Comparison of ENCODE assay signal across 8 mouse cellular contexts in the genomic region with DNA sequence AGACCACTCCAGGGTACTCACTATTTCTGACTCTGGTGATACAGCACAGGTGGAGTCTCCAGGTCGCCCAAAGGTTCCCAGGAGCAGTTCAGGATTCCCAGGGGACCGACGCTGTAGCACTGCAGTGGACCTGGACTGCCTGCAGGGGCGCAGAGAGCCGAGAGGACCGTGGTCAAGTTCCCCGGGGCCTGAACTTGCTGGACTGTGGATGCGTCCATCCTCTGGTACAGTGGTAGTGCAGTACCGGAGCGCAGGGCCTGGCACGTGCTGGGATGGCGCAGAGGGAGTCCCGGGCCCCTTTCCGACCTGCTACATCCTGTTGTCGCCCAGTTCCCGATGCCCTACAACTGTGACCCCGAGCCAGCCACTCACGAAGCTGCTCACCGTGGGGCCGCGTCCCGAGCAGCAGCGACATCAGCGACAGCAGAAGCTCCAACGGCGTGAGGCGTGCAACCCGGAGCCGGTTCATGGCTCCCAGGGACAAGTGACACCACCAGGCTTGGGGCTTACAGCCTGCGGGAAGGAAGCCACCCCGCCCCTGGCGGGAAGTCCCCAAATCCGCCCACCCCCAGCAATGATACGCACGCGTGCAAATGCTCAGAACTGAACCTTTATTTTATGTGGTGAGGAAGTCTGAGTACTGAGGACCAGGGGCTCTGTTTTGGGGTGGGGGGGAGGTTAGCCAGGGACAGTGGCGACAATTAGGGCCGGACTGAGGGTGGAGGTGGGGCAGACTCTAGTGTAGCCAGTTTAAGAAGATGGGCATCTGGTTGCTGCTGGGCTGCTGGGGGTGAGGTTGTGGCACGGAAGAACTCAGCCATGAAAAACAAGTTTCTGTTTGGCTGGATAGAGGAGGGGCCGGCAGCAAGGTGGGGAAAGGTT. TPM values are rescaled to one million over a fixed set of nuclear protein-coding genes. Genes with fewer than 3 reads are reported as not detected.
A peak's percentile ranks its signal among the peaks of the same experiment; 100 is the strongest.
DNase-seq lines count a peak whose midpoint lies in the region; ATAC-seq and TF ChIP-seq lines count a peak whose summit lies in the region.

Gene Il27ra, minus strand, starts transcription at position 524 of the 882 bp plus-strand sequence.

- 3% methylated on average over 40 of the region's 40 CpGs for WGBS in forebrain, embryonic 16.5 days
- WGBS in hindbrain, embryonic 10.5 days, result 4% methylated on average over 40 of the region's 40 CpGs

- peak; percentile 53 to 68 (median 57) for TF ChIP-seq CTCF in MEL (IDR thresholded peaks at IDR 0.05 in 2 of 3, conservative IDR thresholded peaks at IDR 0.05 in 1 of 3; ENCODE audit: control insufficient read depth in 1 of 3, insufficient read depth in 1 of 3, low read depth in 2 of 3, low read length in 3 of 3, poor library complexity in 1 of 3, severe bottlenecking in 1 of 3)

- TF ChIP-seq RAD21 in MEL (IDR thresholded peaks at IDR 0.05; ENCODE audit: low read depth, low read length), result no peak

- H3K79me2 ChIP-seq in MEL (ENCODE audit: control insufficient read depth, insufficient read depth, low read length, poor library complexity), result peaks cover 16% of the 10 kb centered on the region

- TF ChIP-seq EP300 in MEL (IDR thresholded peaks at IDR 0.05; ENCODE audit: low read depth in 1 of 2, low read length in 2 of 2), result no peak

- H3K9me3 ChIP-seq in MEL (replicated peaks; ENCODE audit: insufficient read depth, low read length), result no peaks in the 10 kb centered on the region
- H3K9me3 ChIP-seq in forebrain, embryonic 16.5 days (ENCODE audit: control insufficient read depth, low read length), result no peaks in the 10 kb centered on the region
- no peaks in the 10 kb centered on the region for H3K9me3 ChIP-seq in hindbrain, embryonic 10.5 days

- ATAC-seq in forebrain, embryonic 16.5 days, result peak; percentile 47; the same call in 1 of the 2 replicates
- peak; percentile 74 for ATAC-seq in megakaryocyte-erythroid progenitor cell, adult 5-6 weeks (replicated peaks; ENCODE audit: low FRiP score, low TSS enrichment, poor library complexity, severe bottlenecking)

- intact Hi-C loops in left cerebral cortex, postnatal 25 days (cut with DNase I), result loop anchor here (5.0 kb wide), 1 partner anchor 315 kb away; no protein-coding TSS in a partner anchor

- H3K36me3 ChIP-seq in MEL (ENCODE audit: control insufficient read depth in 1 of 2, insufficient read depth in 2 of 2, low read length in 2 of 2), result peaks cover 3 to 4% of the 10 kb centered on the region in 2 experiments; a peak in 3 of 4 replicates
- H3K36me3 ChIP-seq in forebrain, embryonic 16.5 days (ENCODE audit: control insufficient read depth, insufficient read depth), result no peaks in the 10 kb centered on the region
- H3K36me3 ChIP-seq in hindbrain, embryonic 10.5 days, result no peaks in the 10 kb centered on the region

- H3K4me1 ChIP-seq in MEL (ENCODE audit: control insufficient read depth in 1 of 2, insufficient read depth in 2 of 2, low read length in 2 of 2), result peaks cover 0 to 19% of the 10 kb centered on the region in 2 experiments; a peak in 3 of 4 replicates
- peaks cover 16% of the 10 kb centered on the region for H3K4me1 ChIP-seq in forebrain, embryonic 16.5 days (replicated peaks; ENCODE audit: control insufficient read depth, insufficient read depth, low read length)
- H3K4me1 ChIP-seq in hindbrain, embryonic 10.5 days (replicated peaks), result peaks cover 28% of the 10 kb centered on the region

- DNase-seq in MEL (ENCODE audit: low read depth, low spot score), result peak; percentile 89
- DNase-seq in adrenal gland, postnatal 36 days, result peak; percentile 77 to 85
- DNase-seq in hindbrain, embryonic 10.5 days (ENCODE audit: low spot score), result peak; percentile 74
- peak; percentile 8 to 10 for DNase-seq in left cerebral cortex, postnatal 25 days (ENCODE audit: low spot score in 2 of 2)
- DNase-seq in right cerebral cortex, postnatal 4 days, result peak; percentile 47
- DNase-seq in adipocyte (ENCODE audit: low spot score), result no peak

- peak within 1 kb of the TSS; percentile 47 for H3K27ac ChIP-seq in MEL (ENCODE audit: control insufficient read depth, low read depth, low read length)
- no peak within 1 kb of the TSS for H3K27ac ChIP-seq in forebrain, embryonic 16.5 days (ENCODE audit: low read length)
- peak within 1 kb of the TSS; percentile 26; the same call in 1 of the 2 replicates for H3K27ac ChIP-seq in hindbrain, embryonic 10.5 days

- H3K4me2 ChIP-seq in forebrain, embryonic 16.5 days (ENCODE audit: low read length), result peak within 1 kb of the TSS; percentile 58

- peak; percentile 85 to 86 for TF ChIP-seq POLR2A in MEL (IDR thresholded peaks at IDR 0.05; ENCODE audit: control insufficient read depth in 1 of 2, insufficient read depth in 1 of 2, low read depth in 1 of 2, low read length in 2 of 2, poor library complexity in 1 of 2)

- peak within 1 kb of the TSS; percentile 87 to 89 for H3K4me3 ChIP-seq in MEL (ENCODE audit: control insufficient read depth in 1 of 2, insufficient read depth in 1 of 2, low read depth in 2 of 2, low read length in 2 of 2)
- peak within 1 kb of the TSS; percentile 36 for H3K4me3 ChIP-seq in forebrain, embryonic 16.5 days (replicated peaks; ENCODE audit: low read length)
- H3K4me3 ChIP-seq in hindbrain, embryonic 10.5 days, result peak within 1 kb of the TSS; percentile 50

- H3K9ac ChIP-seq in MEL (ENCODE audit: control insufficient read depth, low read depth, low read length, poor library complexity, severe bottlenecking), result peak within 1 kb of the TSS; percentile 92
- peak within 1 kb of the TSS; percentile 53 for H3K9ac ChIP-seq in forebrain, embryonic 16.5 days (replicated peaks; ENCODE audit: low read depth, low read length)

- no peaks in the 10 kb centered on the region for H3K27me3 ChIP-seq in MEL (ENCODE audit: control insufficient read depth in 1 of 2, insufficient read depth in 2 of 2, low read length in 2 of 2)
- peaks cover 36% of the 10 kb centered on the region for H3K27me3 ChIP-seq in forebrain, embryonic 16.5 days (replicated peaks; ENCODE audit: control insufficient read depth, insufficient read depth, low read length)
- H3K27me3 ChIP-seq in hindbrain, embryonic 10.5 days (ENCODE audit: insufficient read depth, poor library complexity, severe bottlenecking), result peaks cover 93% of the 10 kb centered on the region

TF ChIP-seq in MEL, 35 proteins besides CTCF, POLR2A, EP300 and RAD21:
- TF ChIP-seq BHLHE40 (IDR thresholded peaks at IDR 0.05; ENCODE audit: borderline replicate concordance, low read depth, low read length) (peak; percentile 65; the same call in 1 of the 2 replicates), MAZ (IDR thresholded peaks at IDR 0.05; ENCODE audit: low read depth, low read length) (peak; percentile 91), MYB (IDR thresholded peaks at IDR 0.05; ENCODE audit: low read depth, low read length) (no peak), USF1 (IDR thresholded peaks at IDR 0.05; ENCODE audit: low read depth, low read length) (no peak), NRF1 (IDR thresholded peaks at IDR 0.05; ENCODE audit: insufficient read depth, low read depth, low read length, poor library complexity, severe bottlenecking) (peak; percentile 75), MXI1 (IDR thresholded peaks at IDR 0.05; ENCODE audit: low read depth, low read length) (peak; percentile 82; the same call in 1 of the 2 replicates), TBP (IDR thresholded peaks at IDR 0.05; ENCODE audit: low read depth, low read length) (peak; percentile 77), MAX (IDR thresholded peaks at IDR 0.05; ENCODE audit: low read length) (peak; percentile 41; the same call in 1 of the 2 replicates), ZC3H11A (IDR thresholded peaks at IDR 0.05; ENCODE audit: low read depth, low read length) (no peak), HCFC1 (IDR thresholded peaks at IDR 0.05; ENCODE audit: low read depth, low read length) (peak; percentile 79), GABPA (IDR thresholded peaks at IDR 0.05; ENCODE audit: low read depth, low read length) (no peak), ELF1 (IDR thresholded peaks at IDR 0.05; ENCODE audit: low read depth, low read length) (peak; percentile 60; the same call in 1 of the 2 replicates), POLR2AphosphoS2 (IDR thresholded peaks at IDR 0.05; ENCODE audit: low read length) (peak; percentile 65; the same call in 1 of the 2 replicates), GATA1 (IDR thresholded peaks at IDR 0.05; ENCODE audit: low read depth, low read length) (peak; percentile 87; the same call in 1 of the 2 replicates), MYC (IDR thresholded peaks at IDR 0.05; ENCODE audit: low read depth, low read length) (peak; percentile 65), ZMIZ1 (IDR thresholded peaks at IDR 0.05; ENCODE audit: low read depth, low read length) (peak; percentile 54), USF2 (IDR thresholded peaks at IDR 0.05; ENCODE audit: borderline replicate concordance in 1 of 2, insufficient read depth in 1 of 2, low read depth in 1 of 2, low read length in 2 of 2) (no peak), ETS1 (IDR thresholded peaks at IDR 0.05; ENCODE audit: low read depth, low read length) (peak; percentile 41; the same call in 1 of the 2 replicates), UBTF (IDR thresholded peaks at IDR 0.05; ENCODE audit: borderline replicate concordance, insufficient read depth, low read depth, low read length) (no peak), SIN3A (IDR thresholded peaks at IDR 0.05; ENCODE audit: low read length) (peak; percentile 82), TCF12 (IDR thresholded peaks at IDR 0.05; ENCODE audit: low read depth, low read length) (peak; percentile 59), NELFE (IDR thresholded peaks at IDR 0.05; ENCODE audit: low read depth, low read length) (peak; percentile 82), E2F4 (IDR thresholded peaks at IDR 0.05; ENCODE audit: borderline replicate concordance, low read depth, low read length) (peak; percentile 89), JUND (IDR thresholded peaks at IDR 0.05; ENCODE audit: low read depth, low read length) (no peak), SMC3 (IDR thresholded peaks at IDR 0.05; ENCODE audit: low read depth, low read length) (no peak)

RNA-seq across cellular contexts. Expression of gene Il27ra, which starts in this region (rescaled TPM):
- total RNA-seq in MEL (2012; rRNA removed), result 32.4 and 38.5 TPM in 2 replicates
- polyA plus RNA-seq in MEL (2012; ENCODE audit: insufficient read depth in 1 of 2, insufficient read length in 2 of 2, low read depth in 1 of 2, low replicate concordance in 2 of 2, missing spikeins in 1 of 2), result 10 to 100 TPM in 1 of 2 experiments, not detected in 1; 31.8 TPM
- total RNA-seq in adrenal gland, postnatal 36 days (2021), result 1 to 10 TPM; 2.0 to 2.2 TPM
- 0.65 and 0.79 TPM in 2 replicates for polyA plus RNA-seq in forebrain, embryonic 16.5 days (2015; fragmentation: Nextera tagmentation; extraction: Ambion mirVana)
- polyA plus RNA-seq in hindbrain, embryonic 10.5 days (2016; fragmentation: Nextera tagmentation; extraction: Ambion mirVana), result 0.24 and 0.30 TPM in 2 replicates
- under 1 TPM; 0.16 to 0.62 TPM for total RNA-seq in left cerebral cortex, postnatal 25 days (2021)
- 16.0 and 24.2 TPM in 2 replicates for total RNA-seq in megakaryocyte-erythroid progenitor cell, adult 5-6 weeks (2014; fragmentation: Nextera tagmentation)
- 4.5 TPM in 2 replicates for total RNA-seq in megakaryocyte-erythroid progenitor cell, adult 5-6 weeks (2017)

Comparison
In these comparisons a context has a peak if more than half of its experiments do, and no peak if none do; other contexts are left out.
1. RNA of gene Il27ra (polyA plus RNA-seq): 31.8 TPM in MEL; 0.65 to 0.79 TPM in forebrain, embryonic 16.5 days and 0.24 to 0.30 TPM in hindbrain, embryonic 10.5 days; every median in the first group is over 10 times any median in the second.
2. Peak in ATAC-seq, H3K4me3 ChIP-seq, H3K9ac ChIP-seq and H3K4me2 ChIP-seq in forebrain, embryonic 16.5 days; RNA of the gene not detected or under 1 TPM.
3. Peak in DNase-seq, H3K4me3 ChIP-seq and H3K27ac ChIP-seq in hindbrain, embryonic 10.5 days; RNA of the gene not detected or under 1 TPM.
4. Peak in DNase-seq in left cerebral cortex, postnatal 25 days; RNA of the gene not detected or under 1 TPM.
5. H3K4me3 ChIP-seq: peak in every context shown above with its lines; median percentile 88 in MEL; 50 in hindbrain, embryonic 10.5 days; 36 in forebrain, embryonic 16.5 days.